Mouse (Mus musculus) E14TG2a.4 (cell line): ENCODE data around the gene Slit1.

Experiments
- H3K27me3 ChIP-seq: 2 replicates; pipeline ENCODE4 v1.6.1; 2014; ENCODE audit warnings: low read length, control low read depth; ENCODE audit not compliant: insufficient read depth
- H3K36me3 ChIP-seq: 2 replicates; pipeline ENCODE4 v1.6.1; 2014; ENCODE audit warnings: low read length, control low read depth; ENCODE audit not compliant: insufficient read depth
- H3K4me1 ChIP-seq: replicated peaks from 2 replicates; pipeline ENCODE4 v1.6.1; 2014; ENCODE audit warnings: low read depth, low read length, control low read depth
- H3K4me3 ChIP-seq: replicated peaks from 2 replicates; pipeline ENCODE4 v1.5.1; 2014; ENCODE audit warnings: mild to moderate bottlenecking, low read length
- H3K9me3 ChIP-seq: 2 replicates; pipeline ENCODE4 v1.6.1; 2014; ENCODE audit warnings: low read length, control low read depth
- CTCF ChIP-seq: conservative IDR thresholded peaks from 2 replicates; pipeline ENCODE4 v1.5.1; 2014; ENCODE audit warnings: low read length
- NANOG ChIP-seq: IDR thresholded peaks from 2 replicates; pipeline ENCODE4 v1.6.1; 2014; ENCODE audit warnings: borderline replicate concordance, low read length, mixed read lengths
- POU5F1 ChIP-seq: IDR thresholded peaks from 2 replicates; pipeline ENCODE4 v1.6.1; 2014; ENCODE audit warnings: low read length, borderline replicate concordance

Slit1 gene

DNA sequence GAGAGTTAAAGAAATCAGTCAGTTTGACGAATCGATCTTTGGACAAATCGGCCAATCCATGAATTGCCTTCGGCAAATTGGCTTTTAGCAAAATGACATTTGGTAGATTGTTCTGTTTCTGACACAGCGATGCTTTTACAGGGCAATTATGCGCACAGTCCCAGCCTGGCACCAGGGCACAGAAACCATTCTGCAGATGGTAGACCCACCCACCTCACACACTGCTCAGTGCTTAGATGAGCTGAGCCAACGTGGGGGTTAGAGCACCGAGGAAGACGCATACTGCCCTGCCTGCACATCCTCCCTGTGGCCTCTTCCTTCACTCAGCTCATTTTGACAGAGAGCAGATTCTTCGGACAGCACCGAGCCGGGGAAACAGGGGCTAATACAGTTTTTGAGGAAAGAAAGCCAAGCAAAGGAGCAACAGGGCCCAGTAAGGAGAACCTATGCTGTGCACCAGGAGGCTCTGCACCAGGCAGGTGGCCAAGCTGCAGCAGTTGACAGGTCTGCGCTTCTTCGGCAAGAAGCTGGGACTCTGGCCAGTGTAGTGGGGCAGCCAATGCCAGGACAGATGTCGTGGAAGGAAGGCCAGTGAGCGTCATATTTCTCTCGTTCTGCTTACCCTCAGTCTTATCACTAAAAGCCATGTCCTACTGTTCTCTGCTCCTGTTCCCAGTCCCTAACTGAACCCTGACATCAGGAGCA, 83.0 kb downstream of the Slit1 start:
- no peak overlapping the region for H3K4me3 ChIP-seq

DNA sequence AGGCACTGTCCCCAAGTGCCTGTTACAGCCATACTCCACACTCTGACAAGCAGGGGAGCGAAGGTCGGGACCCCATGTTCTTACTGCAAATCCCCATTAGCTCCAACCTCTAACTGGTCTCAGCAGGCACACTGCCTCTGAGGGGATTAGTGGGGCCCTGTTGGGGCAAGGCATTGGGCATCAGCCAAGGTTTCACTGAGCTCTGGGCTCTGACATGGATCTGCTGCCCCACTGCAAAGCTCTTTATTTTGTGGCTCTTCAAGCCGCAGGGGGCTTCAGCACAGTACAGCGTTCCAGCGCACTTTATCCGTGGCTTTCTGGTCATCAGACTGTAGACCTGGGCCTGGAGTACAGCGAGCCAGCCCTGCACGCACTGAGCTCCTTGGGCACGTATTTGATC, 86.0 kb downstream of the Slit1 start:
- peaks cover 13% of the 10 kb centered on the region for H3K27me3 ChIP-seq
- no peaks in the 10 kb centered on the region for H3K36me3 ChIP-seq
- TF ChIP-seq NANOG (no peak), CTCF (no peak), POU5F1 (no peak)
- no peak overlapping the region for H3K4me3 ChIP-seq
- H3K9me3 ChIP-seq, result no peaks in the 10 kb centered on the region
- peaks cover 42% of the 10 kb centered on the region for H3K4me1 ChIP-seq

More for the DNA sequence above, 83.0 kb downstream of the Slit1 start:
- TF ChIP-seq CTCF, result no peak
- no peak for TF ChIP-seq NANOG
- H3K27me3 ChIP-seq, result peaks cover 13% of the 10 kb centered on the region
- H3K9me3 ChIP-seq, result no peaks in the 10 kb centered on the region
- peaks cover 61% of the 10 kb centered on the region for H3K4me1 ChIP-seq
- H3K36me3 ChIP-seq, result no peaks in the 10 kb centered on the region

DNA sequence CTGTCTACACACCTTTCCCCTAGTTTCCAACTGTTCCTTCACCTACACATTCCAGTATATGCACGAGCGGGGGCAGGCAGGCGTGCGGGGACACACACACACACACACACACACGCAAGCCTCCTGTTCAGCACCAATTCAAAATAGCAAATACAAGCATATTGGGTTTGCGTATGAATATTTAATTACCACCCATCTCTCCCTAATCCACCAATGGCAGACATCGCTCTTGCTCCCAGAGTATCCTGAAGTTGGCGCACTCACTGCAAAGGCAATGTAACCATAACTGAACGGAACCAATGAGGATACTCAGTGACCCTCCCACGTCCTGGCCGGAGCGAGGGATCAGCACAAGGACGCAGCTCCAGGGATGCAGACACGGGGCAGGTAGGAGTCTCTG, 86.8 kb downstream of the Slit1 start:
- Histone ChIP-seq H3K9me3 (peaks cover 3% of the 10 kb centered on the region; the same call in 1 of the 2 replicates), H3K4me3 (no peak overlapping the region), H3K36me3 (no peaks in the 10 kb centered on the region), H3K27me3 (peaks cover 13% of the 10 kb centered on the region), H3K4me1 (peaks cover 47% of the 10 kb centered on the region)
- TF ChIP-seq CTCF (no peak), POU5F1 (no peak), NANOG (no peak)

DNA sequence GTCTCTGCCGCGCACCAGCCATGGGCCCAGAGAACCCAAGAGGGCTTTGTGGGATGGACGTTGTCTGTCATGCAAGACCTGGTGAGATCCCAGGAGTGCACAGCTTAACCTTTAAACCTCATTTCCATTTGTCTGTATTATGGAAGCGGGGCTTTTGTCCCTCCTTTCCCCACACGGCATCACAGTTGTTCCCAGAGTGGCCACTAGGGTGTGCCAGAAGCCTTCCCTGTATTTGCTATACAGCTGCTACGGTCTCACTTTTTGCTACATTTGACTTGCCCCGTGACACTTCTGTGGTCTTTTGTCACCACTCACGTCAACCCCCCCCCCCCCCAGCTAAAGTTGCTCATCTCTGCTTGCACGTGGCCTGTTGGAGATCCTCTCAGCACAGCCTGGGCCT, 87.5 kb downstream of the Slit1 start:
- Histone ChIP-seq H3K4me1 (peaks cover 54% of the 10 kb centered on the region), H3K36me3 (no peaks in the 10 kb centered on the region)

DNA sequence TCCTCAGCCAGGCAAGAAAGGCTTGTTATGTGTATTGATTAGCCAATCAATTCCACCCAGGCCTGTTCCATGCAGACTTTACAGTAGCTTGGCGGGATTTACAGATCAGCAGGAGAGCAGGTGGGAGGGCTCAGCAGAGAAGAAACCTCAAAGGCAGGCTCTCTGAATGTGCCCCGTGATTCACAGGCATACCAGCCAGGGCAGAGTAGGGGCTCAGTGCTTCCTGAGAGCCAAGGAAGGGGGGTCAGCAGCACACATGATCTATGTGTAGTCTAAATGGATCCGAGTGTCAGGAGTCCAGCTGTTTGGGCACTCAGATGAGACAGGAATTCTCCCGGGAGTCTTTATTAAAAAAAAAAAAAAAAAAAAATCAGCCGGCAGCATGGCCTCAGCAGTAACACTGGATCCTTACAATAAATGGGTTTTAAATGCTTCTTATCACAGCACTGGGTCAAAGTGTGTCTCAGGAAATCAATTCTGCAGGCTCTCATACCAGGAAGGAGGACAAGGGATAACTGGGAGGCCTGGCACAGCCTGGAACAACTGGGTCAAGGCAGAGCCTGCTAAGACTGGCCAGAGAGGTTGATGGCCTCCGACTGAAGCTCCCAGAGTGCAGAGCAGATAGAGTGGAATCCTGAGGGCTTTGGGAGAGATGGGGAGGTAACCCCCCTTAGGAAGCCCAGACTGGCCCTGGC, 88.2 kb downstream of the Slit1 start:
- TF ChIP-seq NANOG (no peak), POU5F1 (no peak), CTCF (no peak)
- Histone ChIP-seq H3K9me3 (peaks cover 3% of the 10 kb centered on the region; the same call in 1 of the 2 replicates), H3K4me1 (peaks cover 54% of the 10 kb centered on the region), H3K36me3 (no peaks in the 10 kb centered on the region), H3K4me3 (no peak overlapping the region), H3K27me3 (peaks cover 10% of the 10 kb centered on the region)

More for the DNA sequence above, 87.5 kb downstream of the Slit1 start:
- TF ChIP-seq CTCF, result peak; percentile 82
- no peak for TF ChIP-seq NANOG
- Histone ChIP-seq H3K9me3 (peaks cover 3% of the 10 kb centered on the region; the same call in 1 of the 2 replicates), H3K27me3 (peaks cover 13% of the 10 kb centered on the region), H3K4me3 (no peak overlapping the region)

DNA sequence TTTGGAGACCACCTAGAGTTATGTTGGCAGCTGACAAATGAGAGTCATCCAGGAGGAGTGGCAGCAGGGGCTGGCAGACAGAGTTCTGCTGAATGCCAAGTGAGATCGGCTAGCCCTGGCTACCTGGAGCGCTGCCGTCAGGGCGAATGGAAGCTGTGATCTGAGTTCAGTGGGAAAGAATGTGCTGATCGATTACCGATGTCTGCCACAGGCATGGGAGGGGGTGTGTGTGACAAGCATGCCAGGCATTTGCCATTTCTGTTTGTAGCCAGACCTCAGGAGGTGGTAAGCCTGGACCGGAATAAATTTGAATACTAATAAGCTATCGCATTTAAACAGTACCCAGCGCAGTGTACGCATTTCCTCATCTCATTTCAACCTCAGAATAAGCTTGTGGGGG, 91.5 kb downstream of the Slit1 start:
- peaks cover 21% of the 10 kb centered on the region for H3K27me3 ChIP-seq
- TF ChIP-seq NANOG (no peak), POU5F1 (no peak), CTCF (no peak)
- no peaks in the 10 kb centered on the region for H3K36me3 ChIP-seq
- peaks cover 3% of the 10 kb centered on the region; the same call in 1 of the 2 replicates for H3K9me3 ChIP-seq
- no peak overlapping the region for H3K4me3 ChIP-seq
- H3K4me1 ChIP-seq, result peaks cover 49% of the 10 kb centered on the region

DNA sequence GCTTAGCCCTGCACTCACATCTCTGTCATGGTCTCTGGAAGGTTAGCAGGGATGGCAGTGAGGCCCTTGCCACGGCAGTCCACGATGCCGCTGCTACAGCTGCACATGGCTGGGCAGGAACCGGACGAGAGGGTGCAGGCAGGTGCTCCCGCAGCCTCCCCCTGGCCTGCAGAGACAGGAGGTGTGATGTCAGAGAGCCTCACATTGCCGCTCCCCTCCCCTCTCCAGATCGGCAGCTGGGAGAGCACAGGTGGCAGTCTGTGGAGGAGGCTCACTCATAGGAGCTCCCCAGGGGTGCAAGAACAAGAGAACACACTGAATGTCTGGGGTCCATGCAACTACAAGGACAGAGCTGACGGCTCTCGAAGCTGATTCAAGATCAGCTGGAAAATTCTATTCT, 94.1 kb downstream of the Slit1 start:
- no peak for TF ChIP-seq POU5F1
- TF ChIP-seq CTCF, result no peak
- TF ChIP-seq NANOG, result no peak
- peaks cover 27% of the 10 kb centered on the region for H3K27me3 ChIP-seq
- H3K36me3 ChIP-seq, result no peaks in the 10 kb centered on the region
- peak overlapping the region; percentile 64 for H3K4me3 ChIP-seq
- H3K4me1 ChIP-seq, result peaks cover 34% of the 10 kb centered on the region
- peaks cover 3% of the 10 kb centered on the region; the same call in 1 of the 2 replicates for H3K9me3 ChIP-seq

DNA sequence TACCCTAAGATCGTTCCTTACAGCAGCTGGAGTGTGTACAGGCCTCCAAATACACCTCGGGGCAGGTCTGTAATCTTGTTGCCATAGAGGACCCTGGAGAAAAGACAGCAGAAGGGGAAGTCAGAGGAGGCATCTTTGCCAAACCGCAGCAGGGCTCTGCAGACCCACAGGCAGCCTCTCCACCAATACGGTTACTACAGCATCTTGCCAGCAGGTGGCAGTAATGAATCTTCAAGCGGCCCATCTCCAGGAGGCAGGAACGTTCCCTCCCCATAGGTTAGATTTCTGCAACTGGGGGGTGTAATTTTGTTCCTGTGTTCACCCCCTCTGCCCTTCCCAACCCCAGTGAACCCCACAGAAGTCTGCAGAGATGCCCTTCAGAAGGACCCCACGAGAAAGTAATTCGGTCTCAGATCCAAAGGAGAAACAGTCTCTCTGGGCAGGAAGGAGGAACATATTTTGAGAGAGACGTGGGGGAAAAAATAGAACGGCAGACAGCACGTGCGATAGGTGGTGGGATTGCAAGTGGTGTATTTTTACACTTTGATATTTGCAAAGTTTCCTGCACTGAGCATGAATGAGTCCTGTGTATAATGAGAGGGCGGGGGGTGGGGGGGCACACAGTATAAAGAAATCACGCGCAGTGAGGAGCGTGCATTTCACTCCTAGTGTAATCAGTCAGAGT, 96.4 kb downstream of the Slit1 start:
- TF ChIP-seq CTCF (peak; percentile 70), NANOG (no peak), POU5F1 (no peak)
- Histone ChIP-seq H3K4me3 (no peak overlapping the region), H3K4me1 (peaks cover 29% of the 10 kb centered on the region), H3K27me3 (peaks cover 32% of the 10 kb centered on the region), H3K36me3 (no peaks in the 10 kb centered on the region), H3K9me3 (peaks cover 3% of the 10 kb centered on the region; the same call in 1 of the 2 replicates)

DNA sequence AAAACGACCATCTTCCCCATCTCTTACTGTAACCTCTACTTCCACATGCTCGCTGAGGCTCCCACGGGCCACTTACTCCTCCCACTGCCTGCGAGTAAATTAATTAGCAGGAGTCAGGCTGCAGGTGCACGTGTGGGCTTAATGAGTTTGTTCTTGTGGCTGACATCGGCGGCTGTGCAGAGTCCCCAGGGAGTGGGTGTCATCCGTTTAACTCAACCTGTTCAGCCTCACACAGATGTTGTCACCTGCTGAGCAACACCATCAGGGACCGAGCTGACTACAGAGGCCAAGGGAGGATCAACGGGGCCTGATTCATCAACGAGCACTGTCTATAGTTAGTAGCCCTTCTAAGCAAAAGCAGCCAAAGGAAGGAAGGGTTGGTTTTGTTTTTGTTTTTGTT, 100.5 kb downstream of the Slit1 start:
- no peaks in the 10 kb centered on the region for H3K9me3 ChIP-seq
- no peak for TF ChIP-seq CTCF
- no peak for TF ChIP-seq NANOG
- TF ChIP-seq POU5F1, result no peak
- H3K4me3 ChIP-seq, result no peak overlapping the region
- H3K4me1 ChIP-seq, result peaks cover under 1% of the 10 kb centered on the region; the same call in 1 of the 2 replicates
- H3K36me3 ChIP-seq, result no peaks in the 10 kb centered on the region
- peaks cover 18% of the 10 kb centered on the region; the same call in 1 of the 2 replicates for H3K27me3 ChIP-seq
